Mouse (Mus musculus) embryonic stem cell, embryonic (primary cell): ENCODE results near the gene F7.

ENCODE experiments used
- CTCF ChIA-PET, 4 experiments: fragments of 300-600 bp in 2 of 4; fragments of 350-600 bp in 2 of 4; sonication (Branson Sonifier 250); formaldehyde crosslinking; loops; one replicate each; lab custom pipeline; 2022; ENCODE audit warnings: inconsistent platforms in 2 of 4; lab: Charles Lee
- POLR2A ChIA-PET, 4 experiments: fragments of 300-600 bp in 2 of 4; fragments of 350-600 bp in 2 of 4; sonication (Branson Sonifier 250); formaldehyde crosslinking; loops; one replicate each; lab custom pipeline; 2022; ENCODE audit warnings: antibody characterized with exemption in 4 of 4, inconsistent platforms in 1 of 4; lab: Charles Lee

The F7 gene

DNA sequence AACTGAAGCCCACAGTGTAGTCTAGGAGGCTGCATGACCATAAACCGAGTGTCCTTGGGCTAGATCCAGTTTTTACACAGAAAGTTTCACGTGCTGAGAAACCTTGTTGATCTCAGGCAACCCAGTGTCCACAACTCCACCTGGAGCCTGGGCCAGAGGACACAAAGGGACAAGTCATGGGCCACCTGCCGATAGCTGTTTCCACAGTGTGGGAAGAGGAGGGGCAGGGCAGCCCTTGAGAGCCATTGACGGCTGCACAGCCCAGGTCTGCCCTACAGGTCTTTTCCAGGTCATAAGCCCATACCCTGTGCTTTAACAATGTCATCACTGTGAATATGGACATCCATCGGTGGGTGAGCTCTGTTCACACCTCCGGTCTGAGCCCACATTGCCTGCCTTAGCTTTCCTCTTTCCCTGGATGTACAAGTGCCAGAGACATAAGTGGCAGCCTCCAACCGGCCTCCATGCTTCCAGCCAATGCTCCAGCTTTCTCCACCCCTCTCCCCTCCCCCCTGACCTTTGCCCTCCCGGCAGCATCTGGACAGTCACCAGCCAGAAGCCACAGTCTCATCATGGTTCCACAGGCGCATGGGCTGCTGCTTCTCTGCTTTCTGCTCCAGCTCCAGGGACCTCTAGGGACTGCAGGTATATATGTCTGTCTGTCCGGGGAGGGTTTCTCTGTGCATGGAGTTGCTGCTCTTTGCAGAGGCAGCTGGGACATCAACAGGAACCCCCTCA is at the start of gene F7:
Gene F7, plus strand, starts transcription at position 548 of the 738 bp plus-strand sequence.
- ChIA-PET POLR2A (interaction anchor here in 1 of 4 experiments (0.5 to 1.3 kb wide), 2 partner anchors 11 to 155 kb away, joined by 3 read pairs; no protein-coding TSS in a partner anchor), CTCF (interaction anchor here in 1 of 4 experiments (0.6 to 1.1 kb wide), 2 partner anchors 34 to 56 kb away, joined by 3 to 6 read pairs; no protein-coding TSS in a partner anchor)

- ChIA-PET CTCF (interaction anchor here in 1 of 4 experiments (0.6 kb wide), 1 partner anchor 74 kb away, joined by 4 read pairs; no protein-coding TSS in a partner anchor), POLR2A (interaction anchor here in 2 of 4 experiments (0.8 to 1.2 kb wide), 2 partner anchors 16 to 117 kb away, joined by 3 read pairs; no protein-coding TSS in a partner anchor)
Observed at GRCm38 (mm10) chr8:12976290-12976689, 49.5 kb upstream of the F7 start.

GRCm38 (mm10) chr8:12976723-12977122 is 49.1 kb upstream of the F7 start:
- CTCF ChIA-PET, result interaction anchor here in 1 of 4 experiments (0.6 kb wide), 1 partner anchor 74 kb away, joined by 4 read pairs; no protein-coding TSS in a partner anchor
- POLR2A ChIA-PET, result interaction anchor here in 2 of 4 experiments (0.6 to 1.2 kb wide), 2 partner anchors 15 to 286 kb away, joined by 3 to 4 read pairs; no protein-coding TSS in a partner anchor

DNA sequence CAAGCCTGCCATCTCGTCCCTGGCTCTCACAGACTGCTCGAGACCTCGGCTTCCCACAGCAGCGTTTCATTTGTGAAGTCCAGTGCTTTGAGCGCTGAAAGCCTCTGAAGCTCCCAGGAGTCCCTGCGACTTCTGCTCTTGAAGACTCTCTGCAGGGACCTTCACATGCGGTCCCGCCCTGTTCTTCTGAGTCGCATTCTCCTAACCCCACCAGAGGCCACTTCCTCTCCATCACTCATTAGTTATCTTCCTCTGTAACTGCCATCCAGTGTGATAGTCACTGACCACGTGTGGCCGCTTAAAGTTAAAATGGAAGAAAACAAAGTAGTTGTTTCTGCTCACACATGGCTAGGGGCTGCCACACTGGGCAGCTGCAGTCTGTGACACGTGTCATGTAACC is 48.5 kb upstream of the F7 start:
- ChIA-PET CTCF (interaction anchor here in 2 of 4 experiments (0.6 to 1.9 kb wide), 4 partner anchors 15 to 328 kb away, joined by 3 to 11 read pairs (median 4); no protein-coding TSS in a partner anchor), POLR2A (interaction anchor here in 2 of 4 experiments (0.6 to 1.2 kb wide), 3 partner anchors 15 to 285 kb away, joined by 3 to 4 read pairs (median 3); no protein-coding TSS in a partner anchor)

GRCm38 (mm10) chr8:12978308-12978707 is 47.5 kb upstream of the F7 start:
- POLR2A ChIA-PET, result interaction anchor here in 1 of 4 experiments (0.8 kb wide), 1 partner anchor 309 kb away, joined by 3 read pairs; the partner anchor contains the start of genes Dcun1d2 and Tmco3
- CTCF ChIA-PET, result interaction anchor here (0.6 to 2.1 kb wide), 19 partner anchors 11 to 348 kb away, joined by 3 to 11 read pairs (median 4); partner anchors contain the start of genes Adprhl1 (in 1 of the 4), Dcun1d2 (in 1 of the 4) and Tmco3 (in 1 of the 4)

GRCm38 (mm10) chr8:12978726-12979125 is 47.1 kb upstream of the F7 start:
- ChIA-PET POLR2A (interaction anchor here in 1 of 4 experiments (0.8 kb wide), 1 partner anchor 309 kb away, joined by 3 read pairs; the partner anchor contains the start of genes Dcun1d2 and Tmco3), CTCF (interaction anchor here (0.5 to 2.1 kb wide), 22 partner anchors 10 to 963 kb away, joined by 3 to 11 read pairs (median 3); partner anchors contain the start of genes Adprhl1 (in 1 of the 4), Dcun1d2 (in 1 of the 4) and Tmco3 (in 1 of the 4))

GRCm38 (mm10) chr8:12983681-12984467 is 42.0 kb upstream of the F7 start:
- ChIA-PET CTCF (interaction anchor here in 1 of 4 experiments (1.1 to 1.2 kb wide), 2 partner anchors 308 to 321 kb away, joined by 5 read pairs; no protein-coding TSS in a partner anchor), POLR2A (no interaction called here)

- CTCF ChIA-PET, result interaction anchor here in 1 of 4 experiments (0.9 to 1.5 kb wide), 2 partner anchors 87 to 308 kb away, joined by 3 read pairs; no protein-coding TSS in a partner anchor
- POLR2A ChIA-PET, result interaction anchor here in 2 of 4 experiments (0.7 to 1.2 kb wide), 2 partner anchors 10 to 114 kb away, joined by 3 read pairs; no protein-coding TSS in a partner anchor
Observed at GRCm38 (mm10) chr8:12984601-12985243, 41.1 kb upstream of the F7 start.

- CTCF ChIA-PET, result interaction anchor here in 1 of 4 experiments (0.9 to 1.5 kb wide), 2 partner anchors 88 to 307 kb away, joined by 3 read pairs; no protein-coding TSS in a partner anchor
- POLR2A ChIA-PET, result interaction anchor here in 1 of 4 experiments (1.2 kb wide), 1 partner anchor 10 kb away, joined by 3 read pairs; no protein-coding TSS in a partner anchor
Observed at GRCm38 (mm10) chr8:12985259-12985658, 40.6 kb upstream of the F7 start.

DNA sequence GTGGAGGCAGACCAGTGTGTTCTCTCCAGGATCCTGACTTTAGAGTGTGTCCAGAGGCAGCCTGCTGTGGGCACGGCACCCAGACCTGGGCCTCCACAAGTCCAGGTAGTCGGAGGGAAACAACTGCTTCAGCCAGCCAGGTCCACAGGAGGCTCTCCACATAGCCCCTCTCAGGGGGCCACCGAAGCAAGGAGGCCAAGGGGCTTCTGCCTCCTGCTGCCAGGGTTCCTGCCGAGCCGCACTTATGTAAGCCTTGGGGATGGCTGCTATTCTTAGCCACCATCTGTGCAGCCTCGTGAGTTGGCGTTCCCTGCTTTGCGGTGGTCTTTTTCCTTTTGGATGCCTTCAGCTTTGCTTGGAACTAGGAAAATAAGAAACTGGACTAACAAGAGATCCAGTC is 38.3 kb upstream of the F7 start:
- CTCF ChIA-PET, result interaction anchor here in 3 of 4 experiments (0.6 to 1.1 kb wide), 6 partner anchors 22 to 550 kb away, joined by 3 to 5 read pairs (median 4); no protein-coding TSS in a partner anchor
- POLR2A ChIA-PET, result no interaction called here

DNA sequence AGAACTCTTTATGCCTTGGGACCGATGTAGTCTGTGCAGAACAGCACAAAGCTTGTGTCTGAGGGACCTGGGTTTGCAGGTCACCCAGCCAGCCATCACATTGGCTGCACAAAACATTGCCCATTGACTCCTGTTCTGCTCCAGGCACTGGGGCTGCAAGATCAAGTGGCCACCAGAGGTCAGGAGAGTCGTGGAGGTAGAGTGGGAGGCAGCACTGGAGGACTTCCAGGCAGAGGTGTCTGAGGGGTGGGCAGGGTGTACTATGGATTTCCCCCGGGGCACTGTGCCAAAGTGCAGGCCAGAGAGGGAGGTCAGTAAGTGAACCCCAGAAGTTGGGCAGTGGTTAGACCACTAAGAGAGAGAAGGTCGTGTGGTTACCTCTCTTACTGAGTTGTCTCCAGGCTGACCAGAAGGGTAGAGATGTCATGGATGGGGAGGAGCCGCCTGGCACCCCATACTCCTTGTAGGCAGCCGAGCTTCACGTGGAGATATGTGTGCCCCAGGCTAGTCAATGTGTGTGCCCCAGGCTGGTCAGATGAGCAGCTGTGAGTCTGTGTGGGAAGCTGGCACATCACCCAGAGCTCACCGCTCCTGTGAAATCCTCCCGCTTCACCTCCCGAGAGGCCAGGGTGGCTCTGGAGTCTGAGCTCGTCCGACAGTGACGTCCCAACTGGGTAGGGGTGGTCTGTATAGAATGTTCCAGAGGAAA is 37.0 kb upstream of the F7 start:
- ChIA-PET POLR2A (interaction anchor here in 2 of 4 experiments (0.7 to 1.2 kb wide), 4 partner anchors 12 to 218 kb away, joined by 3 read pairs; no protein-coding TSS in a partner anchor), CTCF (interaction anchor here in 3 of 4 experiments (0.6 to 1.2 kb wide), 9 partner anchors 10 to 973 kb away, joined by 3 to 6 read pairs (median 4); partner anchors contain the start of gene Adprhl1 (in 1 of the 3))

DNA sequence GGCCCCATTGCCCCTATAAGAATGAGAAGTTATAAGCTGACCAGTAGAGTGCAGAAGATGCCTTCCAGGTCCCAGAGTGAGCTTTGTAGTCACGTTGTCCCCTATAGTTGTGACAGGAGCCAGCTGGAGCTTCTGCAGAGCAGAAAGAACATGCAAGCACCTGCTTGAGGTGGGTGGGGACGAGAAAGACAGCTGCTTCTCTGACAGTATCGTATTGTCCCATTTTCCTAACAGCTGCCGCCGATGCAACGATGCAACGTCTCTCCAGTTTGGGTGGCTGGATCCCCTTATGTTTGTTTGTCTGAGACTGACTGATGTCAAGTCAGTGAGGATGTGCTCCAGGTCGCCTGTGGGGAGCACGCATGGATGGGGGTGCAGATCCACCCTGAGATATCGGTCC is 34.4 kb upstream of the F7 start:
- ChIA-PET CTCF (interaction anchor here in 3 of 4 experiments (0.6 to 1.5 kb wide), 3 partner anchors 13 to 148 kb away, joined by 3 to 5 read pairs (median 3); partner anchors contain the start of gene F7 (in 1 of the 3)), POLR2A (interaction anchor here in 2 of 4 experiments (0.5 to 1.6 kb wide), 6 partner anchors 10 to 306 kb away, joined by 3 to 6 read pairs (median 4); partner anchors contain the start of genes Cul4a (in 1 of the 2) and Pcid2 (in 1 of the 2))

- ChIA-PET POLR2A (interaction anchor here in 2 of 4 experiments (0.7 to 1.4 kb wide), 3 partner anchors 9 to 293 kb away, joined by 3 to 12 read pairs (median 3); partner anchors contain the start of genes Dcun1d2 (in 1 of the 2) and Tmco3 (in 1 of the 2)), CTCF (interaction anchor here in 2 of 4 experiments (0.7 to 1.6 kb wide), 2 partner anchors 298 to 348 kb away, joined by 3 to 5 read pairs; no protein-coding TSS in a partner anchor)
Observed at GRCm38 (mm10) chr8:12994468-12994867, 31.4 kb upstream of the F7 start.

DNA sequence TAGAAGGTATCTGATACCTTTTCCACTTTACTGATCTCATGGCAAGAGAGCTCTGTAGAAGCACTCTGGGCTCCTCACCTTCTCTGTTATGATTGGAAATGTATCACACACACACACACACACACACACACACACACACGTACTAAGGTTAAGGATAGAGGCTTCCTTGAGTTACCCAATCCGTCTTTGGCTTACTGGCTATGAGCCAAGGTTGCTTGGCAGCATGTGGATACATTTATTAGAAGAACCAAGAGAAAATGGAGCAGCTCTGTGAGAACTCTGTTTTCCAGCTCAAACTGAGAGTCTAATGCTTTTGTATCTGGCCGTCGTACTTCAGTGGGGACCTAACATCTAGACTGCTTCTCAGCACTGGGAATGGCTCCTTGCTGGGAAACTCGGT is 30.4 kb upstream of the F7 start:
- ChIA-PET POLR2A (interaction anchor here in 2 of 4 experiments (0.9 to 1.6 kb wide), 3 partner anchors 10 to 209 kb away, joined by 3 read pairs; no protein-coding TSS in a partner anchor), CTCF (interaction anchor here in 2 of 4 experiments (0.7 to 1.6 kb wide), 3 partner anchors 15 to 297 kb away, joined by 3 to 5 read pairs (median 5); no protein-coding TSS in a partner anchor)

GRCm38 (mm10) chr8:12996831-12997275 is 29.0 kb upstream of the F7 start:
- ChIA-PET POLR2A (no interaction called here), CTCF (interaction anchor here in 1 of 4 experiments (0.6 kb wide), 1 partner anchor 805 kb away, joined by 3 read pairs; no protein-coding TSS in a partner anchor)
